Mouse (Mus musculus) C2C12 (cell line): Measurements from ENCODE around the gene Phb2. TPM values are rescaled to one million over a fixed set of nuclear protein-coding genes. Genes with fewer than 3 reads are reported as not detected.
A peak's percentile ranks its signal among the peaks of the same experiment; 100 is the strongest.

Source experiments
- H3K27me3 ChIP-seq: one replicate; pipeline ENCODE4 v1.6.1; 2011; ENCODE audit not compliant: control insufficient read depth, insufficient read depth, insufficient read length
- H3K36me3 ChIP-seq: one replicate; pipeline ENCODE4 v1.6.1; 2011; ENCODE audit not compliant: control insufficient read depth, insufficient read depth
- H3K4me3 ChIP-seq: one replicate; pipeline ENCODE4 v1.5.1; 2011; ENCODE audit warnings: mild to moderate bottlenecking, control low read depth; ENCODE audit not compliant: poor library complexity, insufficient read depth, severe bottlenecking
- H3K79me2 ChIP-seq: one replicate; pipeline ENCODE4 v1.6.1; 2011; ENCODE audit not compliant: control insufficient read depth, insufficient read depth
- H3K79me3 ChIP-seq: one replicate; pipeline ENCODE4 v1.6.1; 2011; ENCODE audit warnings: low read depth, control low read depth
- H3ac ChIP-seq: one replicate; pipeline ENCODE3; 2011; ENCODE audit warnings: low read depth; ENCODE audit not compliant: control insufficient read depth, insufficient read length
- CEBPB ChIP-seq: IDR thresholded peaks from one replicate; pipeline ENCODE4 v1.6.1; 2011; ENCODE audit warnings: low read depth, mild to moderate bottlenecking, control low read depth, moderate library complexity
- CTCF ChIP-seq: IDR thresholded peaks from one replicate; pipeline ENCODE4 v1.5.1; 2011; ENCODE audit not compliant: control insufficient read depth, insufficient read depth, insufficient read length
- FOSL1 ChIP-seq: IDR thresholded peaks from one replicate; pipeline ENCODE4 v1.8.0; 2011; ENCODE audit warnings: mild to moderate bottlenecking, low read length; ENCODE audit not compliant: poor library complexity, insufficient read depth, severe bottlenecking
- MAX ChIP-seq: IDR thresholded peaks from one replicate; pipeline ENCODE4 v1.6.1; 2011; ENCODE audit warnings: mild to moderate bottlenecking, control low read depth
- MYOD1 ChIP-seq: IDR thresholded peaks from one replicate; pipeline ENCODE4 v1.6.1; 2011; ENCODE audit warnings: low read depth; ENCODE audit not compliant: control insufficient read depth, insufficient read length
- MYOG ChIP-seq: IDR thresholded peaks from one replicate; pipeline ENCODE4 v1.6.1; 2011; ENCODE audit not compliant: control insufficient read depth, insufficient read length; ENCODE audit errors: extremely low read depth
- USF1 ChIP-seq: IDR thresholded peaks from one replicate; pipeline ENCODE4 v1.6.1; 2011; ENCODE audit warnings: low read depth, mild to moderate bottlenecking, control low read depth, moderate library complexity
- polyA plus RNA-seq: library from polyadenylated mRNA; unstranded; fragments of >200 nt; fragmentation: generic; extraction: Trizol; gene quantifications from one replicate; pipeline ENCODE4 v1.2.1, GENCODE M21; 2012; ENCODE audit warnings: missing spikeins

Phb2 gene
- polyA plus RNA-seq, 1 experiment = 456 TPM

GRCm38 (mm10) chr6:124740211-124740887 is 28.2 kb downstream of the Phb2 start:
- TF ChIP-seq MYOD1 (no peak), CTCF (peak; percentile 45), MAX (peak; percentile 47), CEBPB (no peak), FOSL1 (no peak), USF1 (no peak)
- Histone ChIP-seq H3K79me2 (peaks cover 10% of the 10 kb centered on the region), H3K4me3 (peak overlapping the region; percentile 45), H3K27me3 (no peaks in the 10 kb centered on the region), H3K79me3 (no peaks in the 10 kb centered on the region), H3ac (peak overlapping the region; percentile 91), H3K36me3 (peaks cover 27% of the 10 kb centered on the region)

GRCm38 (mm10) chr6:124740888-124741761 is 29.0 kb downstream of the Phb2 start, which contains the start of gene Grcc10:
Gene Grcc10 (minus strand): TSS chr6:124741374.
- Histone ChIP-seq H3K79me3 (no peaks in the 10 kb centered on the region), H3K79me2 (peaks cover 10% of the 10 kb centered on the region), H3ac (peak within 1 kb of the TSS; percentile 91), H3K27me3 (no peaks in the 10 kb centered on the region), H3K36me3 (peaks cover 27% of the 10 kb centered on the region), H3K4me3 (peak within 1 kb of the TSS; percentile 45)
- TF ChIP-seq FOSL1 (no peak), MYOG (no peak), CTCF (no peak), USF1 (no peak), MAX (peak; percentile 78), CEBPB (peak; percentile 20), MYOD1 (no peak)

GRCm38 (mm10) chr6:124741842-124742241 is 29.7 kb downstream of the Phb2 start:
- Histone ChIP-seq H3K79me2 (peaks cover 10% of the 10 kb centered on the region), H3K36me3 (peaks cover 33% of the 10 kb centered on the region), H3K4me3 (no peak overlapping the region), H3K27me3 (no peaks in the 10 kb centered on the region), H3K79me3 (no peaks in the 10 kb centered on the region), H3ac (peak overlapping the region; percentile 37)
- no peak for TF ChIP-seq MYOG
- no peak for TF ChIP-seq MYOD1
- TF ChIP-seq CEBPB = no peak
- no peak for TF ChIP-seq FOSL1
- no peak for TF ChIP-seq MAX
- TF ChIP-seq CTCF = no peak
- TF ChIP-seq USF1 = no peak

- H3ac ChIP-seq = no peak overlapping the region
- TF ChIP-seq USF1 (no peak), MAX (no peak), FOSL1 (no peak), MYOG (no peak)
- H3K4me3 ChIP-seq = no peak overlapping the region
- no peaks in the 10 kb centered on the region for H3K27me3 ChIP-seq
- H3K36me3 ChIP-seq = peaks cover 37% of the 10 kb centered on the region
- peaks cover 10% of the 10 kb centered on the region for H3K79me2 ChIP-seq
- no peaks in the 10 kb centered on the region for H3K79me3 ChIP-seq
These were observed 30.8 kb downstream of the Phb2 start for GRCm38 (mm10) chr6:124742839-124743514.

- TF ChIP-seq MAX = no peak
- TF ChIP-seq USF1 = no peak
- no peak for TF ChIP-seq MYOG
- no peak for TF ChIP-seq MYOD1
- no peak for TF ChIP-seq CEBPB
- no peak for TF ChIP-seq FOSL1
- TF ChIP-seq CTCF = no peak
- H3K79me3 ChIP-seq = no peaks in the 10 kb centered on the region
- no peak overlapping the region for H3K4me3 ChIP-seq
- H3K36me3 ChIP-seq = peaks cover 37% of the 10 kb centered on the region
- H3ac ChIP-seq = no peak overlapping the region
- peaks cover 10% of the 10 kb centered on the region for H3K79me2 ChIP-seq
- H3K27me3 ChIP-seq = no peaks in the 10 kb centered on the region
These were observed 31.5 kb downstream of the Phb2 start for GRCm38 (mm10) chr6:124743647-124744046.
